Comparison of ENCODE assay signal across 8 mouse cellular contexts in the genomic region with DNA sequence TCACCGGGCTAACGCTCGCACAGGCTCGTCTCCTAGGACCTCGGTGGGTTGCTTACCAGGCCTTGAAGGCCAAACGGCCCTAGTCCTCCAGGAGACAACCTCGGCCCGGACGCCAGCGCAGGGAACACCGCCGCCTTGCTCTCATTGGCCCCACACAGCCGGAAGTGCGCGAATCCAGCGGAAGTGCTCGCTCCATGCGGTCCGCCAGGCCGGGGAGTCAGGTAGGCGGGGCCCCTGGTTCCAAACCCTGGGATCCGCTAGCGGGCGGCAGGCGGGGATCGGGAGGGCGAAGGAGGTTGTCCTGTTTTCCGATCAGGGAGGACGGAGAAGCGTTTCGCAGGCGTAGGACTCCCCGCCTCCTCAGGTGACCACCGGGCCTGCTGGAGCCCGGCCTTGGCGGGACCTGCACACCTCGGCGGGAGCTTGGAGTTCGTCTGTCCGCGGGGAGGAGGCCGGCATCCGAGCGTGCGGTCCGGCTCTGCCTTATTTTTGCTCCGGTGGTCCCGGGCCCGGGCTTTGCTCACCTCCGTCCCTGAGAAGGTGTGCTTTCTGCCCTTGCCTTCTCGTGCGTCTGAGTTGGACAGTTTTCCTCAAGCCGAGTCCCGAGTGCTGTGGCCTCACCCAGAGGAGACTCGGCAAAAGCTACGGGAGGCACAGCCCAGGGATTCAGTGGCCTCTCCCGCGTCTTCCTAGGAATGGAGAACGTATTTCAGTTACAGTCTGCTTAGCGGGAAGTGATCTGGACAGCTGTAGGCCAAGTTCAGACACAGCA. TPM values are rescaled to one million over a fixed set of nuclear protein-coding genes. Genes with fewer than 3 reads are reported as not detected.
DNase-seq lines count a peak whose midpoint lies in the region; ATAC-seq and TF ChIP-seq lines count a peak whose summit lies in the region.

A gene (minus strand): TSS at position 150 of the 772 bp plus-strand sequence.
A gene (plus strand): TSS at position 177 of the 772 bp plus-strand sequence.

- no peaks in the 10 kb centered on the region for H3K9me3 ChIP-seq in megakaryocyte, embryonic 14.5 days

- peak within 1 kb of the TSS; percentile 86 for H3K4me3 ChIP-seq in gastrocnemius, adult 2 months
- H3K4me3 ChIP-seq in megakaryocyte, embryonic 14.5 days (replicated peaks), result peak within 1 kb of the TSS; percentile 98

- peak within 1 kb of the TSS; percentile 97 for H3K27ac ChIP-seq in gastrocnemius, adult 2 months

- peak; percentile 98 for DNase-seq in ZHBTc4 (ENCODE audit: low read depth, low spot score)
- peak; percentile 97 for DNase-seq in gastrocnemius, adult 2 months
- peak; percentile 79 for DNase-seq in hindlimb bud, embryonic 11.5 days (ENCODE audit: extremely low spot score, low read depth, low spot score)
- peak; percentile 83 to 85 for DNase-seq in left cerebral cortex, adult 8-10 months (ENCODE audit: low spot score in 2 of 2)
- DNase-seq in right cerebral cortex, postnatal 10 days (ENCODE audit: low spot score in 2 of 2), result peak; percentile 95 to 97
- peak; percentile 92 for DNase-seq in urinary bladder, postnatal 25 days (ENCODE audit: low spot score)

- no peak; the same call in 1 of the 2 replicates for TF ChIP-seq CTCF in gastrocnemius, adult 2 months (IDR thresholded peaks at IDR 0.05)

- H3K4me1 ChIP-seq in megakaryocyte, embryonic 14.5 days, result peaks cover 33% of the 10 kb centered on the region

- intact Hi-C loops in gastrocnemius, adult 2 months (cut with DNase I), result loop anchor here (5.0 kb wide), 1 partner anchor 33 kb away; a partner anchor contains a TSS

- peaks cover 40% of the 10 kb centered on the region for H3K36me3 ChIP-seq in megakaryocyte, embryonic 14.5 days (replicated peaks; ENCODE audit: low read length)

- H3K27me3 ChIP-seq in megakaryocyte, embryonic 14.5 days (replicated peaks), result no peaks in the 10 kb centered on the region

- ATAC-seq in common myeloid progenitor, adult 5-6 weeks (replicated peaks; ENCODE audit: low read depth, poor library complexity, severe bottlenecking), result peak; percentile 99

RNA-seq across cellular contexts. Expression of the first gene that starts in this region (rescaled TPM):
- 11.3 and 15.5 TPM in 2 replicates for total RNA-seq in common myeloid progenitor, adult 5-6 weeks (2017)
- 10 to 100 TPM; 30.0 to 32.7 TPM for total RNA-seq in gastrocnemius, adult 2 months (2021)
- 10 to 100 TPM in 1 of 4 experiments, 1 to 10 TPM in 3; 7.3 to 11.1 (median 8.6) TPM for total RNA-seq in left cerebral cortex, adult 8-10 months (2022)
- polyA plus RNA-seq in megakaryocyte, embryonic 14.5 days (2012; ENCODE audit: insufficient read depth, low replicate concordance), result 2.9 TPM in 1 of 2 replicates, not detected in the other

RNA-seq across cellular contexts. Expression of the second gene that starts in this region (rescaled TPM):
- 37.7 and 83.2 TPM in 2 replicates for total RNA-seq in common myeloid progenitor, adult 5-6 weeks (2017)
- 10 to 100 TPM; 13.1 to 16.1 TPM for total RNA-seq in gastrocnemius, adult 2 months (2021)
- 10 to 100 TPM; 16.0 to 21.7 (median 19.5) TPM for total RNA-seq in left cerebral cortex, adult 8-10 months (2022)
- polyA plus RNA-seq in megakaryocyte, embryonic 14.5 days (2012; ENCODE audit: insufficient read depth, low replicate concordance), result 8.1 TPM in 1 of 2 replicates, not detected in the other

Comparison
In these comparisons a context has a peak if more than half of its experiments do, and no peak if none do; other contexts are left out.
1. Peak in every context shown above with its lines: DNase-seq, ATAC-seq, H3K4me3 ChIP-seq and H3K27ac ChIP-seq.